8 mouse cellular contexts compared by ENCODE assay signal in the genomic region with DNA sequence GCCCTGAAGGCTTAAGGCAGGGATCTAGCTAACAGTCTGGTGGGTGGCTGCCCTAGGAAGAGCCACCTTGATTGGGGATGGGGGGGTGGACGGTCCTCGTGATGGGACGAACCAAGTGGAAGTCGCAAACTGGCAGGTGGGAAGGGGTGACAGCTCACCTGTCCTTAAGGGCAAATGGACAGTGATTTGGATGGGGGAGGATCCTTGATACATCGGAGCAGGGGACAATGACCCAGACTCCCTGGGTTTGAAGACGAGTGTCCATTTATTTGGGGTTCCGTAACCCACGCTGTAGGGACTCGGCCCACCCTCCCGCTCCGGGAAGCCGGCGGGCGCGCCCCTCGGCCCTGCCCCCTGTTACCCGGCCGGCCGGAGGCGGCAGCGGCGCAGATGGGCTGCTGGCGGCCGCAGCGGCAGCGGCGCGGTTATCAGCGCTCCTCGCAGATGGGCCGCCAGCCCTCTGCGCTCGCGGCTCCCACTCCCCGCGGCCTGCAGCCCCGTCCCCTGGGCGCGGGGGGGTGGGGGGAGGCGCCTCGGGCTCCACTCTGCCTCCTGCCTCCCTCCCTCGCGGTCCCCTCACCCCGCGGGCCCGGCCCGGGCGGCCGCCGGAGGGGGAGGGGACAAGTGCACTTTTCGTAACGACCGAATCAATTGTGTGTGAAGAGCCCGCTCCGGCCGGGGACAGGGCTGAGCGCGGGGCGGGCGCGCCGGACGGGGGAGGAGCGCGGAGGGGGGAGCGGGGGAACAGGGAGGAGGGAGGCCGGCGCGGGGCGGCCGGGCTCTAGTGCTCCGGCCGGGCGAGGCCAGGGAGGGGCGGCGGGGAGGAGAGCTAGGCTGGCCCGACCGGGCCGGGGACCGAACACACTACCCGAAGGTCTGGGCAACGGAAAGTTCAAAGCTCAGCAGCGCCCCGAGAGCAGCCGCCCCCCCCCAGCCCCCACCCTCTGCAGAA. TPM values are rescaled to one million over a fixed set of nuclear protein-coding genes. Genes with fewer than 3 reads are reported as not detected.
DNase-seq lines count a peak whose midpoint lies in the region; ATAC-seq lines count a peak whose summit lies in the region.

No protein-coding gene starts in this region.

- H3K4me3 ChIP-seq in kidney, embryonic 15.5 days (replicated peaks), result peak overlapping the region; percentile 63

- peak overlapping the region; percentile 99 for H3K4me2 ChIP-seq in kidney, embryonic 15.5 days

- peaks cover 25% of the 10 kb centered on the region for H3K27me3 ChIP-seq in kidney, embryonic 15.5 days

- ATAC-seq in kidney, embryonic 15.5 days (replicated peaks; ENCODE audit: low FRiP score), result peak; percentile 74

- peak; percentile 49 for DNase-seq in right cerebral cortex, postnatal 25 days
- DNase-seq in right cerebral cortex, adult 18-20 months, result no peak
- peak; percentile 79 for DNase-seq in cerebellum, postnatal 10 days
- DNase-seq in gastrocnemius, postnatal 4 days (ENCODE audit: low spot score in 2 of 2), result peak; percentile 39 to 43
- DNase-seq in lung, postnatal 10 days, result peak; percentile 53
- DNase-seq in retina, postnatal 1 day, result peak; percentile 90
- DNase-seq in left cerebral cortex, postnatal 25 days (ENCODE audit: low spot score in 2 of 2), result no peak

- H3K36me3 ChIP-seq in kidney, embryonic 15.5 days, result no peaks in the 10 kb centered on the region

- peak overlapping the region; percentile 69 for H3K27ac ChIP-seq in kidney, embryonic 15.5 days

- peaks cover 64% of the 10 kb centered on the region for H3K4me1 ChIP-seq in kidney, embryonic 15.5 days

- intact Hi-C loops in left cerebral cortex, postnatal 25 days (cut with DNase I), result loop anchor here (2.0 kb wide), 2 partner anchors 19 to 35 kb away; a partner anchor contains a TSS

- no peaks in the 10 kb centered on the region for H3K9me3 ChIP-seq in kidney, embryonic 15.5 days (replicated peaks)

- WGBS in kidney, embryonic 15.5 days, result 3% methylated on average over 64 of the region's 85 CpGs

- peak overlapping the region; percentile 55 for H3K9ac ChIP-seq in kidney, embryonic 15.5 days

RNA-seq across cellular contexts. Expression of a gene that starts 1.9 kb away (rescaled TPM):
- total RNA-seq in gastrocnemius, postnatal 4 days (2021), result 1 to 10 TPM; 7.5 to 9.1 TPM
- polyA plus RNA-seq in kidney, embryonic 15.5 days (2015; fragmentation: Nextera tagmentation; extraction: Ambion mirVana), result 13.7 and 14.2 TPM in 2 replicates
- total RNA-seq in left cerebral cortex, postnatal 25 days (2021), result 10 to 100 TPM; 45.0 to 48.4 TPM

RNA-seq across cellular contexts. Expression of a gene that starts 35.3 kb away (rescaled TPM):
- total RNA-seq in gastrocnemius, postnatal 4 days (2021), result not detected
- polyA plus RNA-seq in kidney, embryonic 15.5 days (2015; fragmentation: Nextera tagmentation; extraction: Ambion mirVana), result not detected in 2 replicates
- total RNA-seq in left cerebral cortex, postnatal 25 days (2021), result not detected

Comparison
In these comparisons a context has a peak if more than half of its experiments do, and no peak if none do; other contexts are left out.
1. DNase-seq: peak in right cerebral cortex, postnatal 25 days (single experiment), cerebellum, postnatal 10 days (2 of 2), gastrocnemius, postnatal 4 days (2 of 2), lung, postnatal 10 days (single experiment) and retina, postnatal 1 day (single experiment); none in right cerebral cortex, adult 18-20 months (single experiment) and left cerebral cortex, postnatal 25 days (0 of 2).
2. RNA of a gene that starts 1.9 kb away (total RNA-seq): 45.0 to 48.4 TPM in left cerebral cortex, postnatal 25 days; 7.5 to 9.1 TPM in gastrocnemius, postnatal 4 days; every median in the first group is over 4 times any median in the second.